8 mouse cellular contexts compared by ENCODE assay signal in genomic region chr11:62573959-62574702, GRCm38 (mm10). TPM values are rescaled to one million over a fixed set of nuclear protein-coding genes. Genes with fewer than 3 reads are reported as not detected.
DNase-seq lines count a peak whose midpoint lies in the region; ATAC-seq and TF ChIP-seq lines count a peak whose summit lies in the region.

Gene Trpv2 (plus strand): TSS chr11:62574486.

- intact Hi-C loops in left cerebral cortex, adult 2 months (cut with DNase I), result no loop called here

- TF ChIP-seq CTCF in left cerebral cortex, adult 2 months (IDR thresholded peaks at IDR 0.05), result no peak
- TF ChIP-seq CTCF in cortical plate, adult 2 months (IDR thresholded peaks at IDR 0.05; ENCODE audit: extremely low read depth, insufficient read depth, low read length), result no peak

- peak within 1 kb of the TSS; percentile 91 for H3K27ac ChIP-seq in left cerebral cortex, adult 2 months
- H3K27ac ChIP-seq in cortical plate, adult 2 months (ENCODE audit: insufficient read depth, low read length), result no peak within 1 kb of the TSS

- no peak for TF ChIP-seq POLR2A in cortical plate, adult 2 months (IDR thresholded peaks at IDR 0.05; ENCODE audit: extremely low read depth, insufficient read depth, low read length)

- no peaks in the 10 kb centered on the region for H3K4me1 ChIP-seq in cortical plate, adult 2 months (ENCODE audit: control insufficient read depth, insufficient read depth, low read length)

- ATAC-seq in inflammation-experienced regulatory T-cells, adult 6 months, result peak; percentile 76
- peak; percentile 26 for ATAC-seq in megakaryocyte progenitor cell, adult 5-6 weeks (replicated peaks; ENCODE audit: poor library complexity)

- H3K4me3 ChIP-seq in left cerebral cortex, adult 2 months, result peak within 1 kb of the TSS; percentile 70
- peak within 1 kb of the TSS; percentile 63 for H3K4me3 ChIP-seq in cortical plate, adult 2 months (ENCODE audit: insufficient read depth, low read length)

- no peak for DNase-seq in left cerebral cortex, adult 2 months (ENCODE audit: extremely low spot score in 1 of 2, low spot score in 2 of 2)
- DNase-seq in left cerebral cortex, adult 11 months (ENCODE audit: low spot score), result no peak
- peak; percentile 84 for DNase-seq in thymus, postnatal 25 days
- DNase-seq in right cerebral cortex, adult 18-20 months, result no peak
- no peak for DNase-seq in retina, embryonic 14.5 days (ENCODE audit: low spot score)

RNA-seq across cellular contexts. Expression of gene Trpv2, which starts in this region (rescaled TPM):
- 10 to 100 TPM; 17.1 to 18.7 TPM for total RNA-seq in left cerebral cortex, adult 2 months (2021)
- 23.4 and 23.5 TPM in 2 replicates for polyA plus RNA-seq in cortical plate, adult 2 months (2012; rRNA removed)
- 100 to 1,000 TPM in 1 of 3 experiments, 10 to 100 TPM in 2; 73.0 to 108 (median 73.7) TPM for polyA plus RNA-seq in inflammation-experienced regulatory T-cells, adult 6 months (2017; shearing (Covaris generic))
- 9.0 and 13.9 TPM in 2 replicates for total RNA-seq in megakaryocyte progenitor cell, adult 5-6 weeks (2015)
- total RNA-seq in megakaryocyte progenitor cell, adult 5-6 weeks (2017), result 10.5 and 12.9 TPM in 2 replicates
